Mouse (Mus musculus) liver, embryonic 14.5 days (tissue): ENCODE results near the gene Igf1r. TPM values are rescaled to one million over a fixed set of nuclear protein-coding genes. Genes with fewer than 3 reads are reported as not detected.

Experiments
- ATAC-seq: fragments of 200-750 bp; cut with Nextera tagmentation; 2 replicates; pipeline ENCODE4 v1.8.0; 2017; ENCODE audit warnings: moderate number of reproducible peaks, mild to moderate bottlenecking, moderate library complexity; ENCODE audit not compliant: insufficient read depth
- DNase-seq, 3 experiments: peaks; one replicate each; pipeline ENCODE4 v3.0.0-alpha.2; 2012 to 2013; ENCODE audit warnings: low read depth in 3 of 3, low spot score in 3 of 3
- H3K27ac ChIP-seq: fragments of 300-500 bp; sonication (generic); 2 replicates; pipeline ENCODE4 v1.5.1; 2014; ENCODE audit warnings: moderate library complexity, mild to moderate bottlenecking, control low read depth, inconsistent platforms
- H3K27me3 ChIP-seq: fragments of 300-500 bp; sonication (generic); 2 replicates; pipeline ENCODE4 v1.6.1; 2014; ENCODE audit warnings: mild to moderate bottlenecking, low read length, moderate library complexity; ENCODE audit not compliant: control insufficient read depth, insufficient read depth
- H3K36me3 ChIP-seq: fragments of 300-500 bp; sonication (generic); replicated peaks from 2 replicates; pipeline ENCODE4 v1.6.1; 2014; ENCODE audit warnings: low read depth; ENCODE audit not compliant: control insufficient read depth, insufficient read depth
- H3K4me1 ChIP-seq, 2 experiments: fragments of 200-500 bp in 1 of 2; fragments of 300-500 bp in 1 of 2; sonication (generic) in 1 of 2; replicated peaks; 2 replicates each; pipeline ENCODE4 v1.6.1; 2012 to 2014; ENCODE audit warnings: antibody characterized with exemption in 1 of 2, inconsistent platforms in 1 of 2, low read length in 1 of 2; ENCODE audit not compliant: control insufficient read depth in 2 of 2, insufficient read depth in 2 of 2
- H3K4me2 ChIP-seq: fragments of 300-500 bp; sonication (generic); 2 replicates; pipeline ENCODE4 v1.6.1; 2014; ENCODE audit warnings: low read depth, mild to moderate bottlenecking, control low read depth, moderate library complexity
- H3K4me3 ChIP-seq, 2 experiments: fragments of 200-500 bp in 1 of 2; fragments of 300-500 bp in 1 of 2; sonication (generic) in 1 of 2; 2 replicates each; pipeline ENCODE4 v1.5.1; 2012 to 2014; ENCODE audit warnings: low read depth in 2 of 2, low read length in 2 of 2, mild to moderate bottlenecking in 2 of 2, control low read depth in 1 of 2, inconsistent platforms in 1 of 2, moderate library complexity in 1 of 2; ENCODE audit not compliant: insufficient read depth in 1 of 2
- H3K9ac ChIP-seq: fragments of 300-500 bp; sonication (generic); replicated peaks from 2 replicates; pipeline ENCODE4 v1.6.1; 2014; ENCODE audit warnings: mild to moderate bottlenecking, control low read depth, moderate library complexity
- H3K9me3 ChIP-seq: fragments of 300-500 bp; sonication (generic); 2 replicates; pipeline ENCODE4 v1.6.1; 2016; ENCODE audit warnings: low read length, mixed read lengths; ENCODE audit not compliant: control insufficient read depth
- CTCF ChIP-seq: IDR thresholded peaks from 2 replicates; pipeline ENCODE4 v1.5.1; 2016; ENCODE audit warnings: antibody characterized with exemption, low read depth, control low read depth
- EP300 ChIP-seq: IDR thresholded peaks from 2 replicates; pipeline ENCODE4 v1.6.1; 2016; ENCODE audit warnings: antibody characterized with exemption, low read depth
- WGBS: fragments of 180-500 bp; shearing (Covaris S2); extraction: QIAGEN DNeasy Blood & Tissue Kit; methylation state at CpG from one replicate; pipeline ENCODE4 v1.1.7; 2014; ENCODE audit not compliant: insufficient replicate concordance; 5-methylcytosine and 5-hydroxymethylcytosine counted together
- polyA plus RNA-seq, 2 experiments: library from polyadenylated mRNA; depleted of rRNA in 1 of 2; stranded (reverse) in 1 of 2; unstranded in 1 of 2; fragments of >200 nt; fragmentation: Nextera tagmentation in 1 of 2; extraction: Ambion mirVana in 1 of 2; gene quantifications; 2 replicates each; pipeline versions ENCODE4 v1.2.1 to v1.2.3; 2012 to 2014

The Igf1r gene
- polyA plus RNA-seq, 2 experiments: 2.3 to 2.5 TPM

GRCm38 (mm10) chr7:68270551-68270950 lies 317.9 kb downstream of the Igf1r start:
- no peak overlapping the region for H3K4me2 ChIP-seq
- H3K4me3 ChIP-seq: no peak overlapping the region
- no peaks in the 10 kb centered on the region; the same call in 1 of the 2 replicates for H3K27me3 ChIP-seq
- WGBS: 55% methylated on average over 4 of the region's 4 CpGs
- H3K36me3 ChIP-seq: no peaks in the 10 kb centered on the region
- H3K9ac ChIP-seq: no peak overlapping the region
- 0 out of 4 replicates have a peak, but pooled peaks cover 0 to 2% of the 10 kb centered on the region in 2 experiments for H3K4me1 ChIP-seq
- no peak for DNase-seq
- no peak for ATAC-seq
- TF ChIP-seq EP300 (no peak), CTCF (no peak)
- H3K9me3 ChIP-seq: no peaks in the 10 kb centered on the region
- no peak overlapping the region for H3K27ac ChIP-seq

DNA sequence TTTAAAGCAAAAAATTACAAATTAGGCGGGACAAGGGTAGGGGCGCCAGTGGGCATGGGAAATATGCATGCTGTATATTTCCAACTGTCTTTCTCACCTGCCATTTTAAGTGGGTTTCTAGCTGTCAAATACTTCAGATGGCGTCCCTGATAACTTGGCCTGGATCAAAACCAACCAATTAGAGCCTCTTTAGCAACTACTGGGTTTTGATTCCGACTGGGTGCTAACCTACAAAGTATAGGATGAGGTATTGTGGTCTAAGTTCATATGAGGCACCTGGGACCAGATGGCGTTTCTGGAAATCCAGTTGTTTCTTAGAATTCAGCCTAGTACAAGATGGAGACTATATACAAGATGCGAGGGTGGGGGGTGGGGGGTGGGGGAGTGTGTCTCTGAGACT lies 319.2 kb downstream of the Igf1r start:
- H3K9me3 ChIP-seq: no peaks in the 10 kb centered on the region
- no peak overlapping the region for H3K27ac ChIP-seq
- H3K4me1 ChIP-seq: 0 out of 4 replicates have a peak, but pooled peaks cover 0 to 2% of the 10 kb centered on the region in 2 experiments
- no peak for TF ChIP-seq CTCF
- TF ChIP-seq EP300: no peak
- no peaks in the 10 kb centered on the region for H3K36me3 ChIP-seq
- no peaks in the 10 kb centered on the region for H3K27me3 ChIP-seq
- ATAC-seq (no peak), DNase-seq (no peak)
- no peak overlapping the region for H3K4me3 ChIP-seq
- no peak overlapping the region for H3K4me2 ChIP-seq
- WGBS: 64% methylated on average over 6 of the region's 6 CpGs
- no peak overlapping the region for H3K9ac ChIP-seq

DNA sequence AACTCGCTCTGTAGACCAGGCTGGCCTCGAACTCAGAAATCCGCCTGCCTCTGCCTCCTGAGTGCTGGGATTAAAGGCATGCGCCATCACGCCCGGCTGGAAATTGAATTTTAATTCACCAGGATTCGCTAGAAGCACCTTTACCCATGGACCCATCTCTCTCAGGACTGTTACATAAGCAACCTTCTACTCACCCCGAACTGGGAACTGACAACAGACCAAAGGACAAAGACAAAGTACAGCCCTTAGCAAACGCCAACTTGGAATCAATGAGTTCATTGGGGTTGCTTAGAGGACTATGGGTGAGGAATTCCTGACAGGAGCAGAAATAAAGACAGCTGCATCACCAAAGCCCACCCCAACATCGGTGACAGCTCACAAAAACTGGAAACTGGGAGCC lies 320.0 kb downstream of the Igf1r start:
- Histone ChIP-seq H3K4me1 (0 out of 4 replicates have a peak, but pooled peaks cover 0 to 2% of the 10 kb centered on the region in 2 experiments), H3K9ac (no peak overlapping the region), H3K36me3 (no peaks in the 10 kb centered on the region), H3K4me3 (no peak overlapping the region), H3K4me2 (no peak overlapping the region), H3K9me3 (no peaks in the 10 kb centered on the region), H3K27ac (no peak overlapping the region), H3K27me3 (no peaks in the 10 kb centered on the region)
- no peak for ATAC-seq
- WGBS: 66% methylated on average over 10 of the region's 10 CpGs
- TF ChIP-seq CTCF (no peak), EP300 (no peak)
- DNase-seq: peak in 1 of 3 experiments; percentile 12

GRCm38 (mm10) chr7:68273515-68273914 lies 320.9 kb downstream of the Igf1r start, which contains the start of gene Fam169b:
Fam169b (plus strand) TSS chr7:68273839.
- TF ChIP-seq EP300 (no peak), CTCF (no peak)
- no peaks in the 10 kb centered on the region for H3K36me3 ChIP-seq
- no peak within 1 kb of the TSS for H3K4me3 ChIP-seq
- no peaks in the 10 kb centered on the region for H3K27me3 ChIP-seq
- no peak within 1 kb of the TSS for H3K9ac ChIP-seq
- H3K27ac ChIP-seq: no peak within 1 kb of the TSS
- H3K4me2 ChIP-seq: no peak within 1 kb of the TSS
- H3K4me1 ChIP-seq: 0 out of 4 replicates have a peak, but pooled peaks cover 0 to 2% of the 10 kb centered on the region in 2 experiments
- H3K9me3 ChIP-seq: no peaks in the 10 kb centered on the region
- DNase-seq: no peak
- no peak for ATAC-seq

- DNase-seq (no peak), ATAC-seq (no peak)
- 61% methylated on average over 2 of the region's 2 CpGs for WGBS
- Histone ChIP-seq H3K4me1 (0 out of 4 replicates have a peak, but pooled peaks cover 0 to 2% of the 10 kb centered on the region in 2 experiments), H3K4me3 (no peak overlapping the region), H3K27me3 (no peaks in the 10 kb centered on the region), H3K9me3 (no peaks in the 10 kb centered on the region), H3K9ac (no peak overlapping the region), H3K4me2 (no peak overlapping the region), H3K27ac (no peak overlapping the region), H3K36me3 (no peaks in the 10 kb centered on the region)
- no peak for TF ChIP-seq CTCF
- no peak for TF ChIP-seq EP300
These were observed 321.6 kb downstream of the Igf1r start for GRCm38 (mm10) chr7:68274218-68274617.
